Mouse (Mus musculus) megakaryocyte, embryonic 14.5 days (primary cell): ENCODE measurements around the gene Akap13.

Experiments
- FLI1 ChIP-seq: IDR thresholded peaks from 2 replicates; pipeline ENCODE4 v1.6.1; 2012; ENCODE audit warnings: low read length, inconsistent platforms, mixed read lengths
- GATA1 ChIP-seq: IDR thresholded peaks from 3 replicates; pipeline ENCODE4 v1.6.1; 2012; ENCODE audit warnings: mixed read lengths, low read length, inconsistent platforms, borderline replicate concordance

DNA sequence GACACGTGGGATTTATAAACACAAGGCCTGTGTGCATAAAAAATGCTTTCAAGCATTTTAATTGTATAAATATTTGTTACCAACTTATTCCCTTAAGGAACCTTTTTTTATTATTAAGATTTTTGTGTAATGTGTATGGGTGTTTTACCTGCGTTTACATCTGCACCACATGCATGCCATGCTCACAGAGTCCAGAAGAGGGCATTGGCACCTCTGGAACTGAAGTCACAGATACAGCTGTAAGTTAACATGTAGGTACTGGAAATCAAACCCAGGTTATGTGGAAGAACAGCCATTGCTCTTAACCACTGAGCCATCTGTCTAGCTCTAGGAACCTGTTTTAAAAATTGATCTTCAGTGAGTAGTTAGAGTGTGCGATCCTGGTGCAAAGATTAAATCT is 232.8 kb downstream of the Akap13 start:
- TF ChIP-seq GATA1 (no peak), FLI1 (no peak)
